Mouse (Mus musculus) C2C12 (cell line): Measurements from ENCODE around the gene Cox8a.

Experiments
- CEBPB ChIP-seq: IDR thresholded peaks from one replicate; pipeline ENCODE4 v1.6.1; 2011; ENCODE audit warnings: low read depth, mild to moderate bottlenecking, control low read depth, moderate library complexity
- CTCF ChIP-seq: IDR thresholded peaks from one replicate; pipeline ENCODE4 v1.5.1; 2011; ENCODE audit not compliant: control insufficient read depth, insufficient read depth, insufficient read length
- FOSL1 ChIP-seq: IDR thresholded peaks from one replicate; pipeline ENCODE4 v1.8.0; 2011; ENCODE audit warnings: mild to moderate bottlenecking, low read length; ENCODE audit not compliant: poor library complexity, insufficient read depth, severe bottlenecking
- MAX ChIP-seq: IDR thresholded peaks from one replicate; pipeline ENCODE4 v1.6.1; 2011; ENCODE audit warnings: mild to moderate bottlenecking, control low read depth
- MYOD1 ChIP-seq: IDR thresholded peaks from one replicate; pipeline ENCODE4 v1.6.1; 2011; ENCODE audit warnings: low read depth; ENCODE audit not compliant: control insufficient read depth, insufficient read length
- MYOG ChIP-seq: IDR thresholded peaks from one replicate; pipeline ENCODE4 v1.6.1; 2011; ENCODE audit not compliant: control insufficient read depth, insufficient read length; ENCODE audit errors: extremely low read depth

DNA sequence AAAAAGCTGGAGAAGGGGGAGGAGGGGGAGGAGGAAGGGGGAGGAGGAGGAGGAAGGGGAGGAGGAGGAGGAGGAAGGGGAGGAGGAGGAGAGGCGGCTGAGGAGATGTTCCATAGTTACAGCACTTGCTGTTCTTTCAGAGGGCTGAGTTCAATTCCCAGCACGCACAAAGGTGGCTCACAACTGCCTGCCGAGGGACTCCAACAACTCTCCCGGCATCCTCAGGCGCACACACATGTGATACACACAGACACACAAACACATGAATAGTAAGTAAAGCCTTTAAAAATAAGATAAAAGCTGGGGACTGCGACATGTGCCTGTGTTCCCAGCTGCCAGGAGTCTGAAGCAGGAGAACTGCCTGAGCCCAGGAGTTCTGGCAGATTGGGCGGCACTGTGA is 35.9 kb downstream of the Cox8a start:
- TF ChIP-seq CTCF, result no peak
- no peak for TF ChIP-seq FOSL1
- no peak for TF ChIP-seq MYOG
- no peak for TF ChIP-seq MAX
- TF ChIP-seq CEBPB, result no peak
- TF ChIP-seq MYOD1, result no peak
